Mouse (Mus musculus) CD4-positive, CD25-positive, alpha-beta regulatory T cell, adult 2 months (primary cell): ENCODE measurements around the gene Retreg3.

ENCODE experiments used
- DNase-seq: peaks from one replicate; pipeline ENCODE4 v3.0.0-alpha.2; 2012; ENCODE audit warnings: low read depth, low spot score

The Retreg3 gene

DNA sequence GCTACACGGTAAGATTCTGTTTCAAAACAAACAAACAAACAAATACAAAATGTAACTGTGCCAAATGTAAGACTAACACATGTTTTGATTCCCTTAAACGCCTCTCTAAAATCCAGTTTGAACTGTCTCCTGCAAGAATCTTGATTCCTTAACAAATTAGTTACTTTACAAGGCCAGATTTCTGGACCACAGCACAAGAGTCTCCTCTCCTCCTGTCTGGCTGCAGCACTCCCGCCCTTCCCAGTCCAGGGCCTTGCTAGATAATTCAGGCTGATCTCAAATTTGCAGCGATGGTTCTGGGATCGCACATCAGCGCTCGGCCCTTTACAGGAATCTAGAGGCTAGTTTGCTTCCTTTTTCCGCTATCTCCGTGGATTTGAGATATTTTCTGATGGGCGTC, 38.0 kb downstream of the Retreg3 start:
- DNase-seq = no peak

GRCm38 (mm10) chr11:101080421-101080820, 39.3 kb downstream of the Retreg3 start:
- no peak for DNase-seq

DNA sequence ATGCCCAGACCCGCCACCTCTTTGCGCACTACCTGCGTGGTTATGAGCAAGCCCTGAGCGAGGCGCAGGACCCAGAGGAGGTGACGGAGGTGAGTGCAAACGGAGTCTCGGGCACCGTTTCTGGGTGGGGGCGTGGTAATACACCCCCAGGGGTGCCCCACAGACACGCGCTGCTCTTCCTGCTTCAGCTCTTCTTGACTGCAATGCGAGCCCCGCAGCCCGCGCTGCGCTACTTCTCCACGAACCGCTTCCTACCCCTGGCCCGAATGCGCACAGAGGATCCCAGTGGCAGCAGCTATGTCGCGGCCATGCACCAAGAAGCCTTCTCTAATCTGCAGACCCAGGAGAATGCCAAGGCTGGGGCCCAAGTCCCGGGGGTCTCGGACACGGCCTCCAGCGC, 39.9 kb downstream of the Retreg3 start:
- DNase-seq = peak; percentile 41

- DNase-seq = no peak
Observed at GRCm38 (mm10) chr11:101078121-101078520, 41.6 kb downstream of the Retreg3 start, which contains the start of gene Hsd17b1. Gene Hsd17b1, plus strand, starts transcription at chr11:101078411.

DNA sequence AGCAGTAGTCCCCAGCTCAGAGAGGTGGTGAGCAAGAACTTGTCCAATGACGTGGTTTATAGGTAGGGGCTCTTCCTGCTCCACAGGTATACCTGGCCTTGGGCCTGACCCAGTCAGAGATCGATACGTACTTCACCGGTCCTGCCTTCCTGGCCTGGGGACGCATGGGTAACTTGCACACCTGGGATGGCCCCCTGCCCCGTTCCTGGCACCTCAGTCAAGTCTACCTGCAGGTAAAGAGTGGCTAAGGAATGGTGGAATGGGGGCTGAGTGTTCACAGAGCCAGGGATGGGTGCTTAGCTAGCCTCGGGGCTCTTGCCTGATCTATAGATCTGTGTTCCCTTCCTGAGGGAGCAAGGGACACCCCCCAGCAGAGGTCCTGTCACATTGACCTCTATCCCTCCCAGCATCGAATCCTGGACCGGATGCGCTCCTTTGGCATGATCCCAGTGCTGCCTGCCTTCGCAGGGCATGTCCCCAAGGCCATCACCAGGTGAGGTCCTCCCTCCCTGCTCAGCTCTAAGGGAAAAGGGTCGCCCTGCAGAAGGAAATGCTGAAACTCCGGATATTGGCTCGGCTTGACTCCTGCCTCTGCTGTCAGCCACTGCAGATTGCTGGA, 47.8 kb downstream of the Retreg3 start:
- DNase-seq = no peak

- no peak for DNase-seq
Observed at GRCm38 (mm10) chr11:101070987-101071386, 48.7 kb downstream of the Retreg3 start.

DNA sequence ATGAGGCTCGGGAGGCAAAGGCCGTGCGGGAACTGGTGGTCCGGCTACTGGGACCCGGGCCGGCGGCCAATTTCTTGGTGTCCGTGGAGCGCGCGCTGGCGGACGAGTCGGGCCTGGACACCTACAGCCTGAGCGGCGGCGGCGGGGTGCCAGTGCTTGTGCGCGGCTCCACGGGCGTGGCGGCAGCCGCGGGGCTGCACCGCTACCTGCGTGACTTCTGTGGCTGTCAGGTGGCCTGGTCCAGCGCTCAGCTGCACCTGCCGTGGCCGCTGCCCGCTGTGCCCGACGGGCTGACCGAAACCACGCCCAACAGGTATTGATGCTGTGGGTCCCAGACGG, 49.5 kb downstream of the Retreg3 start:
- no peak for DNase-seq

DNA sequence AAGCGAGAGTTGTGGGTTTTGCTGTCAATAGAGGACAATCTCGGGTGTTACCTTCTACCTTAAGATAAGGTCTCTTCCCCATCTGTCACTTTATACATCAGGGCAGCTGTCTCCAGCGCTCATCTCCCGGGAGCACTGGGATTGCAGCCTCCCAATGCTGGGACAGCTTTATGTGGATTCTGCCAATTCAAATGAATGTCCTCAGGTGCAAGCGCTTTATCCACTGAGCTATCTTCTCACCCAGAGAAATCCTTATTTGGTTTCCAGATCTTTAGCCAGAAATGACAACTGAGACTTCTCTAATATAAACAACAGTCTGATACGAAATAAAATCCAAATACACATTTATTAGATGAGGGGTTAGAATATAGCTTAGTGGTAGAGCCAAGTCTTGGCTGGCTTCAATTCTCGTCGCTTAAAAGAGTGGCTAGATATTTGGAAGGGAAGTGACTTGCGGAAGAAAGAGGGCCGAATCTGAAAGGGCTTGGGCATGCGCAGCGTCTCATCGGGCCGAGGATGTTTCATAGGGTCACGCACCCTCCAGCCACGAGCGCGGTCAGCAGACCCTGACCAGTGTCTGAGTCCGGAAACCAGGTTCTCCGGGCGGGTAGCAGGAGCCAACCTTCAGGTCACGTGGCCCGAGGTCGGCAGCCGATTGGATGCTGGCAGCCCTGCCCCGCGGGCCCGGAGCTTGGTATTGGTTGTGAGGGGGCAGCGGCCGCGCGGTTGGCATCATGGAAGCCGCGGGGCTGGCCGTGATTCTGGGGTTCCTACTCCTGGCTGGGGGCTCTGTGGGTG, 50.1 kb downstream of the Retreg3 start, which contains the start of gene Naglu:
Gene Naglu (plus strand): TSS at position 622 of the 798 bp plus-strand sequence.
- peak; percentile 93 for DNase-seq

DNA sequence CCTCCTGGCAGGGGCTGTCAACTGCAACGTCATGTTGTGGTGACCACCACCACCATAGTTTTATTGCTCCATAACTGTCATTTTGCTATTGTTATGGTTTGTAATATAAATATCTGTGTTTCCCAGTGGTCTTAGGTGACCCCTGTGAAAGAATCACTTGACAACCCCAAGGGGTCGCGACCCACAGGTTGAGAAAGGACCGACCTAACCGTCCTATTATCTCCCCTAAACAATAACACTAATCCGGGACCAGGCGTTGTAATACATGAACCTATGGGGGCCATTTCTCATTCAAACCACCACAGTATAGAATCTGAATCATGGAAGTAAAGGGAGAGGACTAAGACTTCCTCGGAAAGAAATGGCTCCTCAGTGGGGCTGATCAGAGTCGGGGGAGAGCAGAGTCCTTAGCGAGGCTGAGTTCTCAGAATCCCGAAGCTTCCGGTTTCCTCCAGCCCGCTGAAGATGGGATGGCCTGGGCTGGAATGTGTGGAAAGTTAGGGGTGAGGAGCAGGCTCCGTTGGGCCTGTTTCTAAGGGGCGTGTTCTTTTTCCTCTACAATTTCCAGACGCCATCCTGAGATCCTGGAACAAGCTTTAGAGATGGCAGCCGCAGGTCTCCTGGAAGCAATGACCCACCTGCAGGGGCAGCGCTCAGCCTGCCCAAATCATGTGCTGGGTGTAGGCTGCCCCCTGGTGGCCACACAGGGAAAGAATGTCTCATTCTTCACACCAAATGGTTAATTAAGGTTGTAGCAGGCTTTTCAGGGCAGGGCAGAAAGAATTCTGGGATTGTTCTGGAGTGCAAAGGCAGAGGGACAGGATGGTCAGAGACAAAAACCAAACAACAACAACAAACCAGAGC, 52.9 kb downstream of the Retreg3 start:
- DNase-seq = peak; percentile 89

DNA sequence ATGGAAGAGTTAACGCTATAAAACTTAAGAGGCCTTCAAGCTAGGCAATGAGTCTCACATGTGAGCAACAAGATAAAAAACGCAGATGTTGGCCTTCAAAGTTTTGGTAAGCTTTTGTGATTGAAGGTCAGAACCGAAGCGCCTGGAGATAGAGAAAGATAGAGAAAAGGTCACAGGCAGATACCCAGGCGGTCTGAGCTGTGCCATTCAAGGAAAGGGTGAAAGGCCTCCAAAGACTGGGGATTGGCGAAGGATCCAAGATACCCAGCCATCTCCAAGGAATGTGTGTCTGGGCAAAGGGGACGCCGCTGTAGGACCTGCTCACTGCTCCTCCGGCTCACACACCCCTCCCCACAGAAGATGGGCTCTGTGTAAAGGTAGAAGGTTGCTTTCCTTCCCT, 54.7 kb downstream of the Retreg3 start:
- no peak for DNase-seq

DNA sequence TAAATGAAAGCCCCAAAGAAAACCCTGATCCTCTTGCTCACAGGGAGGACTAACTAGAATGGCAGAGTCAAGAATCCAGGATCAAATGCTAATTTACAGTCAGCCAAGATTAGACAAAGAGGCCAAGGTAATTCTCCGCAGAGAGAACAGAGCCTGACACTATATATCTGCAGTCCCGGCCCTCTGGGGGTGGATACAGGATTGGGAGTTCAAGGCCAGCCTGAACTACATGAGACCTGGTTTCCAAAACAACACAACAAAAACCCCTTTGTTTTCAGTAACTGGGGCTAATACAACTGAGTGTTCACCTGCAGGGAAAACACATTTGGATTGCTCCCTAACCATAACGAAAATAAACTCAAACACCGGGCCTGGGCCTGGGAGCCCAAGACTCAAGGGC, 55.2 kb downstream of the Retreg3 start:
- no peak for DNase-seq

DNA sequence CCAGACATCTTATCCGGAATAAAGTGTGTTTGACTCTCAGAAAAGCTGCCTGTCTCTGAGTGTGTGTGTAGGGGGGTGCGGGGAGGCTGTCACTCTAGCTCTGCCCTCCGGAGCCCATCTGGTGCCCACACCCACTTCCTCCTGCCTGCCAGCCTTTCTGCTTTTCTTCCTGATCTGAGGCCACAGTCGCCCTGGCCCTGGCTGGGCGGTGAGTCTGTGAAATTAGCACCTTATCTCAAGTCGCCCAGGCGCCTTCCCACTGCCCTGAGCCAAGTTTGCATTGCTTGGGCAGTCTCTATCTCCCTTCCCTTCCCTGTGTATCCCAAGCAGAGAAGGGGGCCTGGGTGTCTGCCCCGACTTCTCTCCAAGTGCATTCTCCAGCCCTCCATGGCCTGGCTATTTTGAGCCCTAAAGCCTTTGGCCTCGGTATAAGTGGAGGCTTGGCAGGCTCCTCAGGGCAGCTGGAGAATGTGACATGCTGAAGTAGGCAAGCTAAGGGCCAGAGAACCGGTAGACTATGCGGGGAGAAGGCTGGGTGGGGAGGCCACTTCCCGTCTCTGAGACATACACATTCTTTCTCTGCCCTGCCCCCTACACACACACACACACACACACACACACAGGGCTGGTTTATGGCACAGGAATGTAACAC, 55.9 kb downstream of the Retreg3 start:
- peak; percentile 76 for DNase-seq

DNA sequence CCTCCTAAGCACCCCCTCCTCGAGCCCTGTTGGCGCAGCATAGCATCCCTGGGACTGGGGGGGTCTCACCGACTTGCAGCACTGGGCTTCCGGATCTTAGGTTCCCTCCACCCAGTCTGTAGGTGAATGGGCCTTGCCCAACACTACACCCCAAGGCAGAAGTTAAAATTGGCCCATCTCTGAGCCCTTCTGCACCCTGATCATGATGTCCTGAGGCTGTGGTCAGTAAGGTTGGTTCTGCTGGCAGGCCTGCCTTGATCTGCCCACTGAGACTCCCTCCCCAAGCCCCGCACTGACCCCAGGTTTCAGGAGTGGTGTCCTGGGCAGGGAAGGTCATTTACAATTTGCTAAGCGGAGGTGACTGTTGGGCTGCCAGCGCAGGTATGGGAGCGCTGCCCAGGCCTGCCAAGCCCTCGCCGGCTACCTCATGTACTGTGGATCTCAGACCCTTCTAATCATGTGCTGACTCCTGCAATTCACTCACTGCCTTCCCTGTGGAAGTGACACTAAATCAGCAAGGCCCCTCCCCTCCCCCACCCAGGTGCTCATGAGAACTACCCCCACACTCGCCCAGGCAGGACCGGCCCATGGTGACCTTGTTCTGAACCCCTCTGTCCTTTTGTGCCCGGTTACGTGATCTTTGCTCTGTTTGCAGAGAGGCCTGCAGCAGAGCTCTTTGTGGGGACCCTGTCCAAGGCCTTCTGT, 56.6 kb downstream of the Retreg3 start:
- no peak for DNase-seq

DNA sequence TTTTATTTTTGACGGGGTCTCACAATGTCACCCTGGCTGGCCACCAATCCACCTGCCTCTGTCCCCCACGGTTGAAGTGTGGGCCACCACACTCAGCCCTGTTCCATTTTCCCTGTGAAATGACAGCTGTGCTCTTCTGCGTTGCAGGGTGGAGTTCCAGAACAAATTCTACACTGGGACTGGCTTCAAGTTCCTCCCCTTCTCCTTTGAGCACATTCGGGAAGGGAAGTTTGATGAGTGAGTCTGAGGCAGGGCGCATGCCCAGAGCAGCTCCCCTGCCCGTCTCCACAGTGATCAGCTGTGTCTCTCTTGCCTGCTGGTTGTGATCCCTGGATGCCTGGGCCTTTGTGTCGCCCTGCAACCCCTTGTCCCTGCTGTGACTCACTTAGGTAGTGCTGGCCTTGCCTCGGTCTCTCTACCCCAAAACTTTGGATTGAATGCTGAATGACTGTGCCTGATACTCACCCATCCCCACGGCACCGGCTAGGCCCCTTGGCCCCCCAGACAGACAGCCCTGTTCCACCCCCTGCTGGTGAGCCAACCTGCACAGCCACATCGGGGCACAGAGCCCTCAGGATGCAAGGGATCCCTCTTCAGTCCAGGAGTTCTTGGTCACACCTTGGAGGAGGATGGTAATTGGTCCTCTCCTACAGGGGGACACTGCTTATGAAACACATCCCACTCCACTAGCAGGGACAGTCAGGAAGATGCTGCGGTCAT, 57.4 kb downstream of the Retreg3 start:
- peak; percentile 33 for DNase-seq

GRCm38 (mm10) chr11:101061049-101061448, 58.6 kb downstream of the Retreg3 start:
- peak; percentile 7 for DNase-seq

DNA sequence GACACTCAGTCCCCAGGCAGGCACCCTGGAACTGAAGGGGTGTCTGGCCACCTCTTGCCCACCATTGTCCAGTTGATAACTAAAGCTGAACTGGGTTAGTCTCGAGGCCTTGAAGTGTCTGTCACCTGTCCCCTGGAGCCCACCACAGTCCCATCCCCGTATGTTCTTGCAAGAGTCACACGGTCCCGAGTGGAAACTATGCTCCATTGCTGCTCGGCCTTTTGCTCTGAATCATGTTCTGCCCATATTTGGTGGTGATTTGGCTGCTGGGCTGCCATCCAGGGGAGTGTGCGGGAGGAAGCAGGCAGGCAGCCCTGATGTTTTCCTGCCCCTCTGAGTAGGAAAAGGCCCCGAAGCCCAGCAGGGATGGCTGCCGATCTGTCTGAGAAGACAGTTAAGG, 59.6 kb downstream of the Retreg3 start:
- DNase-seq = peak; percentile 41

GRCm38 (mm10) chr11:101059473-101059872, 60.2 kb downstream of the Retreg3 start:
- no peak for DNase-seq

DNA sequence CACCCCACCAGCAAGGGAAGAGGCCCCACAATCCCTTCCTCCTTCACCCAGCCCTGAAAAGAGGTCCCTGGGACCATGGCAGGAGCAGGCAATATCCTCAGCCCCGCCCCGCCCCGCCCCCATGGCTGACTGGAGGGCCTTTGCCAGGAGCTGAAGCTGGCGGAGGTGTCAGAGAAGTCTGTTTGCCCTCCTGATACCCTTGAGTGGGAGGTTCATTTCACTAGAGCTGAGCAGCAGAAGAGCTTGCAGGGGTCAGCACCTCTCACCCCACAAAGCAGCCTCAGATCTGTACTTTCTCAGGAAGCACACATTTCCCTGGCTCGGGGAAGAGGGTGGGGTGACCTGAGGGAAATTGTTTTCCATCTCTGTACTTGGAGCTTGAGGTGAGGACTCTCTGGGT, 61.0 kb downstream of the Retreg3 start:
- DNase-seq = peak; percentile 47

- DNase-seq = peak; percentile 91
Observed at GRCm38 (mm10) chr11:101057860-101058259, 61.8 kb downstream of the Retreg3 start.

DNA sequence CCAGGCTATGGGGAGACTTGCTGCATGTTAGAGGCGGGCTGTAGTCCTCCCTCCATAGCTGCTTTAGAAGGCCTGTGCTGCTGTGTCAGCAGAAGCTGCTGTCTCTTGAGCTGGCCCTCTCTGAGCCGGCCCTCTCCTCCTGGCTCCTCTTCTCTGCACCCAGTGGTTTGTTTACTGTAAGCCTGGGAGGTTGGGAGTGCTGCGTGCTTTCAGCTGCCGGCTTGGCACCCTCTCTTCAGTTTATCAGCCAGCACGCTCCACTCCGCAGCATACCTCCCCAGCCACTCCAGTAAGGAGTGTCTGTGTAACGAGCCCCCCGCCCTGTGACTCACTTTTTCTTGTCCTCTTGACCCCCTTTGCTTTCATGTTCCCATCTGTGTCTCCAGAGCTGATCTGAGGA, 62.8 kb downstream of the Retreg3 start:
- DNase-seq = no peak
